Mouse (Mus musculus): Measurements from ENCODE around the gene Gnas. TPM values are rescaled to one million over a fixed set of nuclear protein-coding genes. Genes with fewer than 3 reads are reported as not detected.
"Not testable (repeated sequence)": the region's sequence is repeated elsewhere in the genome, so short reads cannot be mapped to it uniquely, and the experiment has no call there.

Gene Gnas
- polyA plus RNA-seq, 1 experiment from 2014 or later = 1,641 TPM

DNA sequence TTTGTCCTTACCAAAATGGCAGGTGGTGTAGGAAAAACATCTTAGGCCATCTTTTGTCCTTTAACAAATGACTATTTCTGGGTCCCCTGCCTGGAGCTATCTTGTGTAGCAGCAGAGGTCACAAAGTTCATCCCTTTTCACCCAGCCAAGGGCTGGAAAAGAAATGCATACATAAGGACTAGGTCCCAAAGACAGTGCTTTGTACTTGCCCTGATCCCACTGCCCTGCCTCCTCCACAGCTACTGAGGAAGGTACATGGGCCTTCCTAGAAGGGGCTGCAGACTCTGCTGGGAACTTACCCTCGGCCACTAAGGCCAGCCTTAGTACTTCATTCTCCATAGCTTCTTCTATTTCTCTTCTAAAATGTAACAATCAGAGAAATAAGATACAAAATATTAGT is 27.5 kb downstream of the Gnas start:
- WGBS = 78% methylated on average over 1 of the region's 1 CpGs
- ATAC-seq = no peak

GRCm38 (mm10) chr2:174312118-174312647 is 28.1 kb downstream of the Gnas start:
- no peaks in the 10 kb centered on the region for H3K9me3 ChIP-seq
- H3K9ac ChIP-seq = no peak overlapping the region
- ATAC-seq = peak; percentile 84
- no peaks in the 10 kb centered on the region for H3K36me3 ChIP-seq
- no peak overlapping the region for H3K4me3 ChIP-seq (replicated peaks)
- no peak overlapping the region for H3K27ac ChIP-seq
- H3K4me1 ChIP-seq (replicated peaks) = peaks cover 10% of the 10 kb centered on the region; the same call in 1 of the 2 replicates
- no peaks in the 10 kb centered on the region for H3K27me3 ChIP-seq (replicated peaks)
- H3K4me2 ChIP-seq (replicated peaks) = no peak overlapping the region
- 14% methylated on average over 4 of the region's 4 CpGs for WGBS

More for the DNA sequence above, 27.5 kb downstream of the Gnas start:
- Histone ChIP-seq H3K4me2 (replicated peaks) (no peak overlapping the region), H3K4me3 (replicated peaks) (no peak overlapping the region), H3K27me3 (replicated peaks) (no peaks in the 10 kb centered on the region), H3K9me3 (no peaks in the 10 kb centered on the region), H3K4me1 (replicated peaks) (peaks cover 10% of the 10 kb centered on the region; the same call in 1 of the 2 replicates), H3K36me3 (no peaks in the 10 kb centered on the region), H3K27ac (no peak overlapping the region), H3K9ac (no peak overlapping the region)

GRCm38 (mm10) chr2:174312661-174313060 is 28.5 kb downstream of the Gnas start:
- H3K9ac ChIP-seq = no peak overlapping the region
- no peak overlapping the region for H3K4me2 ChIP-seq (replicated peaks)
- no peaks in the 10 kb centered on the region for H3K36me3 ChIP-seq
- 60% methylated on average over 2 of the region's 2 CpGs for WGBS
- H3K4me3 ChIP-seq (replicated peaks) = no peak overlapping the region
- no peaks in the 10 kb centered on the region for H3K27me3 ChIP-seq (replicated peaks)
- H3K4me1 ChIP-seq (replicated peaks) = peaks cover 10% of the 10 kb centered on the region; the same call in 1 of the 2 replicates
- no peak overlapping the region for H3K27ac ChIP-seq
- H3K9me3 ChIP-seq = no peaks in the 10 kb centered on the region
- peak; percentile 48 for ATAC-seq

GRCm38 (mm10) chr2:174315445-174315844 is 31.3 kb downstream of the Gnas start:
- H3K4me2 ChIP-seq (replicated peaks); H3K4me1 ChIP-seq (replicated peaks); ATAC-seq; H3K27me3 ChIP-seq (replicated peaks); H3K9ac ChIP-seq; H3K9me3 ChIP-seq; H3K27ac ChIP-seq; H3K4me3 ChIP-seq (replicated peaks); H3K36me3 ChIP-seq: not testable (repeated sequence)

DNA sequence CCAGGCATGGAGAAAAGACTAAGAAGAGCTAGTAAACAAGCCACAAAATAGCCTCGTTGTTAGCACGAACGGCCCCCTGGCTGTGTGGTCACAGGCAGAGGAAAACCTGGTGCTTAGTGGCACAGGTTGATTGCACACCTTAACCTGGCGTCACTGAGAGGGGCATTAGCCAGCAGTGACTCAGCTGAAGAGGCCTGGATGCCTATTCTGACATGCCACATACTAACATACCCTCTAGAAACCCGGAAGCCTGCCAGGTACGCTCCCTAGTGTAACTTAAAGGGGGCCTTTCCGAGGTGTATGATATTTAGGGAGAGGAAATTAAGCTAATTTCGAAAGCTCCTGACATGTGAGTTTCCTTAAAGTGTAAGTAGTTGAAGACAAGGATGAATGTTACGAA is 32.5 kb downstream of the Gnas start:
- H3K36me3 ChIP-seq = no peaks in the 10 kb centered on the region
- no peak for ATAC-seq
- no peak overlapping the region for H3K27ac ChIP-seq
- H3K27me3 ChIP-seq (replicated peaks) = no peaks in the 10 kb centered on the region
- 90% methylated on average over 9 of the region's 9 CpGs for WGBS
- no peaks in the 10 kb centered on the region for H3K9me3 ChIP-seq
- no peak overlapping the region for H3K4me2 ChIP-seq (replicated peaks)
- no peak overlapping the region for H3K4me3 ChIP-seq (replicated peaks)
- H3K4me1 ChIP-seq (replicated peaks) = peaks cover 10% of the 10 kb centered on the region; the same call in 1 of the 2 replicates
- H3K9ac ChIP-seq = no peak overlapping the region

GRCm38 (mm10) chr2:174325989-174326388 is 41.9 kb downstream of the Gnas start:
- Histone ChIP-seq H3K4me3 (replicated peaks) (no peak overlapping the region; the same call in 1 of the 2 replicates), H3K4me2 (replicated peaks) (peak overlapping the region; percentile 79), H3K27ac (no peak overlapping the region), H3K36me3 (no peaks in the 10 kb centered on the region), H3K9me3 (no peaks in the 10 kb centered on the region), H3K27me3 (replicated peaks) (no peaks in the 10 kb centered on the region), H3K4me1 (replicated peaks) (peaks cover 8% of the 10 kb centered on the region), H3K9ac (0 out of 2 replicates have a peak overlapping the region, but pooled peaks have one; percentile 54)
- no peak for ATAC-seq
- WGBS = 73% methylated on average over 4 of the region's 4 CpGs

DNA sequence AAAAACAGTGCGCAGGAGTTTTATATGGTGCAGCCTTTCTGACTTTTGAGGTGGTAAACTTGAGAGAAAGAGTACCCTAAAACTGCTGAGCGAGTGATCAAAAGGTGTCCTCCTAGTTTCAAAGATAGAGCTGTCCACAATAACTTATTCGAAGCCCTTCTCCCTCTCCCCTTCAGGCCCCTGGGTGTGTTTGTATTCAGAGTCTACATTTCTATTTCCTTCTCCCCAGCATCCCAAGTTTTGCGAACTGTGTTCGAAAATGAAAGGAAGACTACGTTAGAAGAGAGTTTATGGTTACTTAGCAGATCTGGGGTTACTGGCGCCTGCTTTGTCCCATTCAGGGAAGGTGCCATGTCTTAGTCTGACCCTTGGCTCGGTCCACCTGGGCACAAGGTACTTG is 42.4 kb downstream of the Gnas start:
- Histone ChIP-seq H3K4me1 (replicated peaks) (peaks cover 8% of the 10 kb centered on the region), H3K4me3 (replicated peaks) (peak overlapping the region; percentile 99), H3K27me3 (replicated peaks) (no peaks in the 10 kb centered on the region), H3K4me2 (replicated peaks) (peak overlapping the region; percentile 79), H3K36me3 (no peaks in the 10 kb centered on the region), H3K9me3 (no peaks in the 10 kb centered on the region), H3K27ac (no peak overlapping the region), H3K9ac (peak overlapping the region; percentile 54)
- ATAC-seq = no peak
- WGBS = 57% methylated on average over 8 of the region's 8 CpGs

DNA sequence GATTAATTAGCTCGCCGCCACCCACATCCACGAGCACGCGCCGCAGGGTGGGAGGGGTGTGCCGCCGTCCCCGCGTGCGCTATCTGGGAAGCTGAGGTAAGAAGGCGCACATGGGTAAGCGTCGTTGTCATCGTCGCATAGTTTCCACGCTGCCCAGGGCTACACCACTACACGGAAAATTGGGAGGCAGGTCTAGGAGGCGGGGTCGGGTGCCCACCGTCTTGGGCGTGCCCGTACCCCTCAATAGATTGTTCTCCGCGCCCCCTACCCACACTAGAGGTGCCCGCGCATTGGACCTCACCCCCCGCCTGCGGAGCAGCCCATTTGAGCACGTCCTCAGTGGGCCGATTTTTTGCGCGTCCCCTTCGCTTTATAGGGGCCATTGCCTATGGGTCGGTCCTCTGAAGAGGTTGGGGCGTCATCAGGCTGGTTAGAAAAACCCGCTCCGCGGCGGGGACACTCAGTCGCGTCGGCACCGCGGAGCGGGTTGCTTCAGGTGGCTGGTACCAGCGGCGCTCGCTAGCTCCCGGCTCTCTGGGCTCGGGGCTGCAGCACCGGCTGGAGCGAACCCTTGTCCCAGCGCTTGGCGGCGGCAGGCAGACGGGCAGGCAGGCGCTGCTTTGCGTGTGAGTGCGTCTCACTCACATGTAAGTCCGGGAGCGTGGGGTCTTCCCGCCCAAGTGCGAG is 43.3 kb downstream of the Gnas start:
- Histone ChIP-seq H3K4me2 (replicated peaks) (peak overlapping the region; percentile 79), H3K4me1 (replicated peaks) (peaks cover 8% of the 10 kb centered on the region), H3K36me3 (no peaks in the 10 kb centered on the region), H3K27me3 (replicated peaks) (no peaks in the 10 kb centered on the region), H3K4me3 (replicated peaks) (peak overlapping the region; percentile 99), H3K9me3 (no peaks in the 10 kb centered on the region), H3K9ac (peak overlapping the region; percentile 54), H3K27ac (peak overlapping the region; percentile 61)
- 53% methylated on average over 64 of the region's 64 CpGs for WGBS
- peak; percentile 57 for ATAC-seq

GRCm38 (mm10) chr2:174328358-174328905 is 44.3 kb downstream of the Gnas start:
- Histone ChIP-seq H3K4me1 (replicated peaks) (peaks cover 10% of the 10 kb centered on the region), H3K4me3 (replicated peaks) (peak overlapping the region; percentile 99), H3K27me3 (replicated peaks) (no peaks in the 10 kb centered on the region), H3K9me3 (no peaks in the 10 kb centered on the region), H3K27ac (peak overlapping the region; percentile 98), H3K9ac (peak overlapping the region; percentile 96), H3K4me2 (replicated peaks) (peak overlapping the region; percentile 79), H3K36me3 (no peaks in the 10 kb centered on the region)
- ATAC-seq = no peak
- WGBS = 46% methylated on average over 46 of the region's 46 CpGs

- no peaks in the 10 kb centered on the region for H3K27me3 ChIP-seq (replicated peaks)
- H3K4me3 ChIP-seq (replicated peaks) = peak overlapping the region; percentile 99
- peak overlapping the region; percentile 79 for H3K4me2 ChIP-seq (replicated peaks)
- no peaks in the 10 kb centered on the region for H3K36me3 ChIP-seq
- 39% methylated on average over 52 of the region's 58 CpGs for WGBS
- peak overlapping the region; percentile 98 for H3K27ac ChIP-seq
- H3K9me3 ChIP-seq = no peaks in the 10 kb centered on the region
- ATAC-seq = peak; percentile 5
- peak overlapping the region; percentile 96 for H3K9ac ChIP-seq
- peaks cover 15% of the 10 kb centered on the region for H3K4me1 ChIP-seq (replicated peaks)
These were observed 45.0 kb downstream of the Gnas start for GRCm38 (mm10) chr2:174328926-174329662.

DNA sequence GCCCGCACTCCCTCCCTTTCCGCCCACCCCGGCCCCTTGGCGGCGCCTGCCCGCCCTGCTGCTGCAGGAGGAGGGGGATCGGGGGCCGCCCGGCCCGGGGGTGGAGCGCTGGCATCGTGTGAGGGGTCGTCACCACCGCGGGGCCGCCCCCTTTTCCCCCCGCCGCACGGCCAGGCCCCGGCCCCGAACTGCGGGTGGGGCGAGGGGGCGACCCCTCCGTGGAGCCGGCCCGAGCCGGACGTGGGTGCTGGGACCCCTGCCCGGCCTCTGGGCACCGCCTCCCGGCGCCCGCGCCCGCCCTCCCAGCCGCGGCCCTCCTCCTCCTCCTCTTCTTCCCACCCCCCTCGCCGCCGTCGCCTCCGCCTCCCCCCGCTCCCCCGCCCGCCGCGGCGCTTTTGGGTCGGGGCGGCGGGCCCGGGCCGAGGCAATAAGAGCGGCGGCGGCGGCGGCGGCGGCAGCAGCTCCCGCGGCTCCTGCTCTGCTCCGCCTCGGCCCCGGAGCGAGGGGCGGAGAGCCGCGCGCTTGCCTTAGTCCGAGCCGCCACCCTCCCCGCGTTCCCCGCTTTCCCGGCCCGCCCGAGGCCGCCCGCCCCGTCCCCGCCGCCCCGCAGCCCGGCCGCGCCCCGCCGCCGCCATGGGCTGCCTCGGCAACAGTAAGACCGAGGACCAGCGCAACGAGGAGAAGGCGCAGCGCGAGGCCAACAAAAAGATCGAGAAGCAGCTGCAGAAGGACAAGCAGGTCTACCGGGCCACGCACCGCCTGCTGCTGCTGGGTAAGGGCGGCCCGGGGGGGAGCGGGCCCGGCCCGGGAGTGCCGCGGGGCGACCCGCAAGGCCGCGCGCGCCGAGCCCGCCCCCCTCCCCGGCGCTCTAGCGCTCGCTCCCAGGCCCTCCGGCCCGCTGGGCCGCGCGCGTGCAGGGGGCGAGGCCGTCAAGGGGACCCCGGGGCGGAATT is 45.8 kb downstream of the Gnas start:
- Histone ChIP-seq H3K9me3 (no peaks in the 10 kb centered on the region), H3K27me3 (replicated peaks) (no peaks in the 10 kb centered on the region), H3K27ac (peak overlapping the region; percentile 98), H3K4me2 (replicated peaks) (peak overlapping the region; percentile 79), H3K36me3 (no peaks in the 10 kb centered on the region), H3K4me1 (replicated peaks) (peaks cover 20% of the 10 kb centered on the region), H3K4me3 (replicated peaks) (peak overlapping the region; percentile 99), H3K9ac (peak overlapping the region; percentile 96)
- WGBS = under 1% methylated on average over 88 of the region's 131 CpGs
- peak; percentile 81 for ATAC-seq
